Mouse (Mus musculus) heart, postnatal 4 days (tissue): ENCODE measurements around the gene Pop4. TPM values are rescaled to one million over a fixed set of nuclear protein-coding genes. Genes with fewer than 3 reads are reported as not detected.
"Not testable (repeated sequence)": the region's sequence is repeated elsewhere in the genome, so short reads cannot be mapped to it uniquely, and the experiment has no call there.

Source experiments
- DNase-seq: peaks from one replicate; pipeline ENCODE4 v3.0.0; 2021
- total RNA-seq, 2 experiments: library from RNA; stranded (reverse); gene quantifications; 2 replicates each; pipeline ENCODE4 v1.2.3; 2021

Gene Pop4
- 10 to 100 TPM; 24.1 to 25.7 TPM for total RNA-seq

- peak; percentile 93 for DNase-seq
Observed at GRCm38 (mm10) chr7:38270703-38271510, at the start of gene Pop4. Gene Pop4 (minus strand): TSS chr7:38271423.

GRCm38 (mm10) chr7:38320641-38321040 is 49.4 kb upstream of the Pop4 start:
- DNase-seq, result no peak

GRCm38 (mm10) chr7:38282192-38282591 is 11.0 kb upstream of the Pop4 start:
- not testable (repeated sequence) for DNase-seq

GRCm38 (mm10) chr7:38272551-38272950 is 1.3 kb upstream of the Pop4 start:
- no peak for DNase-seq

GRCm38 (mm10) chr7:38271859-38272258 is 636 bp upstream of the Pop4 start:
- no peak for DNase-seq

GRCm38 (mm10) chr7:38271511-38271811 is 238 bp upstream of the Pop4 start:
- DNase-seq, result no peak

- DNase-seq, result peak; percentile 67
Observed at GRCm38 (mm10) chr7:38267006-38267680, 4.1 kb downstream of the Pop4 start.

GRCm38 (mm10) chr7:38262406-38262805 is 8.8 kb downstream of the Pop4 start:
- peak; percentile 39 for DNase-seq

- no peak for DNase-seq
Observed at GRCm38 (mm10) chr7:38259631-38260030, 11.6 kb downstream of the Pop4 start.

GRCm38 (mm10) chr7:38253441-38253840 is 17.8 kb downstream of the Pop4 start:
- DNase-seq, result no peak

- DNase-seq, result peak; percentile 67
Observed at GRCm38 (mm10) chr7:38251494-38252216, 19.6 kb downstream of the Pop4 start.

- DNase-seq, result no peak
Observed at GRCm38 (mm10) chr7:38242417-38242816, 28.8 kb downstream of the Pop4 start.

GRCm38 (mm10) chr7:38237140-38237539 is 34.1 kb downstream of the Pop4 start:
- no peak for DNase-seq

- no peak for DNase-seq
Observed at GRCm38 (mm10) chr7:38236400-38237105, 34.7 kb downstream of the Pop4 start.

GRCm38 (mm10) chr7:38230285-38230684 is 40.9 kb downstream of the Pop4 start:
- DNase-seq, result no peak

GRCm38 (mm10) chr7:38228329-38228728 is 42.9 kb downstream of the Pop4 start:
- no peak for DNase-seq

GRCm38 (mm10) chr7:38227900-38228298 is 43.3 kb downstream of the Pop4 start, which contains the start of gene Plekhf1:
Gene Plekhf1 (minus strand): TSS chr7:38228016.
- peak; percentile 96 for DNase-seq

- peak; percentile 90 for DNase-seq
Observed at GRCm38 (mm10) chr7:38227181-38227899, 43.9 kb downstream of the Pop4 start.

- DNase-seq, result no peak
Observed at GRCm38 (mm10) chr7:38226226-38226625, 45.0 kb downstream of the Pop4 start.

GRCm38 (mm10) chr7:38224577-38225369 is 46.5 kb downstream of the Pop4 start:
- peak; percentile 66 for DNase-seq

- no peak for DNase-seq
Observed at GRCm38 (mm10) chr7:38220866-38221265, 50.4 kb downstream of the Pop4 start.
